Mouse (Mus musculus) embryonic facial prominence, embryonic 12.5 days (tissue): ENCODE measurements around the gene Lpar6. TPM values are rescaled to one million over a fixed set of nuclear protein-coding genes. Genes with fewer than 3 reads are reported as not detected.
A peak's percentile ranks its signal among the peaks of the same experiment; 100 is the strongest.

Experiments used
- ATAC-seq: fragments of 200-750 bp; cut with Nextera tagmentation; 2 replicates; pipeline ENCODE4 v1.8.0; 2017; ENCODE audit not compliant: insufficient number of reproducible peaks, insufficient read depth, low FRiP score, low TSS enrichment
- H3K27ac ChIP-seq: fragments of 300-500 bp; sonication (generic); 2 replicates; pipeline ENCODE4 v1.5.1; 2016; ENCODE audit warnings: mild to moderate bottlenecking
- H3K27me3 ChIP-seq: fragments of 300-500 bp; sonication (generic); 2 replicates; pipeline ENCODE4 v1.6.1; 2016; ENCODE audit warnings: mild to moderate bottlenecking, moderate library complexity
- H3K36me3 ChIP-seq: fragments of 300-500 bp; sonication (generic); 2 replicates; pipeline ENCODE4 v1.6.1; 2016; ENCODE audit warnings: mild to moderate bottlenecking
- H3K4me1 ChIP-seq: fragments of 300-500 bp; sonication (generic); 2 replicates; pipeline ENCODE4 v1.6.1; 2016
- H3K4me2 ChIP-seq: fragments of 300-500 bp; sonication (generic); replicated peaks from 2 replicates; pipeline ENCODE4 v1.6.1; 2016; ENCODE audit warnings: mild to moderate bottlenecking, moderate library complexity
- H3K4me3 ChIP-seq: fragments of 300-500 bp; sonication (generic); 2 replicates; pipeline ENCODE4 v1.5.1; 2016; ENCODE audit warnings: mild to moderate bottlenecking
- H3K9ac ChIP-seq: fragments of 300-500 bp; sonication (generic); 2 replicates; pipeline ENCODE4 v1.6.1; 2016; ENCODE audit warnings: mild to moderate bottlenecking, moderate library complexity
- H3K9me3 ChIP-seq: fragments of 300-500 bp; sonication (generic); 2 replicates; pipeline ENCODE4 v1.6.1; 2016; ENCODE audit warnings: mild to moderate bottlenecking, moderate library complexity
- WGBS: fragments of 180-500 bp; shearing (Covaris S2); methylation state at CpG from one replicate; pipeline ENCODE4 v1.1.7; 2016; 5-methylcytosine and 5-hydroxymethylcytosine counted together
- microRNA counts: library from miRNA; unstranded; fragments of <30 nt; microRNA quantifications from one replicate; lab custom pipeline; 2017
- microRNA-seq: library from miRNA; unstranded; fragments of <30 nt; microRNA quantifications from one replicate; pipeline ENCODE4, GENCODE M21; 2017
- polyA plus RNA-seq: library from polyadenylated mRNA; unstranded; fragments of >200 nt; fragmentation: Nextera tagmentation; extraction: Ambion mirVana; gene quantifications from 2 replicates; pipeline ENCODE4 v1.2.1, GENCODE M21; 2016

Gene Lpar6
- polyA plus RNA-seq, 1 experiment from 2014 or later, result 16.2 TPM

DNA sequence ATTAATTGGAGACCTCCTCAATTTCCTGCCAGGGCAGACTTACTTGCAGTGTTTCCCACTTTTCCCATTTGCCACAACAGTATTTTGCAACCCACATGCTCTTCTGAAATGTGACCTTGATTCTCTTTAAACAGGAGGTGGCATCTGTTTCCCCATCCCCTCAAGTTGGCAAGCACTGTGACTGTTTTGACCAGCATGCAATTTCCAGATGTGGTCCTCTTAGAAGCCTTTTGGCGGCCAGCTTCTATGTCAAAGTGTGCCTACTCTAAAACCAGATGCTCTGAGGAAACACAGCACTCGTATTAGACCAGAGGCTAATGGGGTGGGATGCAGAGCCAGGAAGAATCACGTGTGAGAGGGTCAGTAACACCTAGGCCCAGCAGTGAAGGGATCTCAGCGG, 20.5 kb downstream of the Lpar6 start:
- H3K9me3 ChIP-seq, result no peaks in the 10 kb centered on the region
- WGBS, result 37% methylated on average over 4 of the region's 4 CpGs

DNA sequence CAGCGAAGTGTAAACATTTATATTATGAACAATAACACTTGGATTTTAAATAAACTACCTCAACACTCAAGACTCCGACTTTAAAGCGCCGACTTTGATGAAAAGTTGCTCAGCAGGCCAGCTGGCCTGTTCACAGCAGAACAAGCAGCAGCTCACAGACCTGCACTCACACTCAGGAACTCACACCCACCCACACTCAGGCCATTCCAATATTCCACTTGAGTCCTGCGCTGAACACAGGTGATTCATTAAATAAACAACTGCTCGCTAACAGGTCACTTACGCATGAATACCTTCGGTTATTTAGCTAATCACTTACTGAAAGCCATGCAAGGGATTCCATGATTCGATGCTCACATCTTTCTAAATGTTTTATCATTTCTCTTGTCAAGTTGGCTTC, 24.5 kb downstream of the Lpar6 start:
- Histone ChIP-seq H3K9me3 (peaks cover 4% of the 10 kb centered on the region; the same call in 1 of the 2 replicates), H3K27me3 (no peaks in the 10 kb centered on the region)
- ATAC-seq, result no peak

More for the DNA sequence above, 20.5 kb downstream of the Lpar6 start:
- ATAC-seq, result no peak
- H3K36me3 ChIP-seq, result peaks cover 5% of the 10 kb centered on the region; the same call in 1 of the 2 replicates
- no peak overlapping the region for H3K9ac ChIP-seq
- no peak overlapping the region for H3K27ac ChIP-seq
- H3K4me3 ChIP-seq, result no peak overlapping the region
- 0 out of 2 replicates have a peak, but pooled peaks cover 4% of the 10 kb centered on the region for H3K4me1 ChIP-seq
- no peak overlapping the region for H3K4me2 ChIP-seq
- H3K27me3 ChIP-seq, result no peaks in the 10 kb centered on the region

DNA sequence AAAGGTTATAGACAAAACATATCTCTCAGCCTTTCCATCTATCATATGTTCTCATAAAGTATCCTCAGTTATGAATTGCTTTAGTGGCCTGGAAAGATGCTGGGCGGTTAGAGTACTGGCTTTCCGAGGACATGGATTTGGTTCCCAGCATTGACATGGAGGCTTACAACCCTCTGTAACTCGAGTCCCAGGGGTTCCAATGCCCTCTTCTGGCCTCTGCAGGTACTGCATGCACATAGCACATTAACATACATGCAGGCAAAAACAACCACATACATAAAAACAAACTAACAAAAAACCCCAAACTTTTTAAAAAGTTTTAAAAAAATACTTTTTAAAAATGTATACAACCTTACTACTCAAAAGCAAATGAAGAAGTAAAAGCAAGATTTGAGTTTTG, 28.5 kb downstream of the Lpar6 start:
- H3K4me2 ChIP-seq, result no peak overlapping the region
- H3K9me3 ChIP-seq, result peaks cover 4% of the 10 kb centered on the region; the same call in 1 of the 2 replicates
- WGBS, result 82% methylated on average over 3 of the region's 3 CpGs
- no peaks in the 10 kb centered on the region for H3K4me1 ChIP-seq
- no peak overlapping the region for H3K27ac ChIP-seq
- peaks cover 13% of the 10 kb centered on the region; the same call in 1 of the 2 replicates for H3K36me3 ChIP-seq
- H3K9ac ChIP-seq, result no peak overlapping the region
- ATAC-seq, result no peak
- H3K27me3 ChIP-seq, result no peaks in the 10 kb centered on the region
- H3K4me3 ChIP-seq, result no peak overlapping the region

More for the DNA sequence above, 24.5 kb downstream of the Lpar6 start:
- WGBS, result 92% methylated on average over 9 of the region's 9 CpGs
- no peak overlapping the region for H3K27ac ChIP-seq
- H3K4me2 ChIP-seq, result no peak overlapping the region
- no peak overlapping the region for H3K9ac ChIP-seq
- no peak overlapping the region for H3K4me3 ChIP-seq
- H3K36me3 ChIP-seq, result peaks cover 13% of the 10 kb centered on the region; the same call in 1 of the 2 replicates
- 0 out of 2 replicates have a peak, but pooled peaks cover 4% of the 10 kb centered on the region for H3K4me1 ChIP-seq

DNA sequence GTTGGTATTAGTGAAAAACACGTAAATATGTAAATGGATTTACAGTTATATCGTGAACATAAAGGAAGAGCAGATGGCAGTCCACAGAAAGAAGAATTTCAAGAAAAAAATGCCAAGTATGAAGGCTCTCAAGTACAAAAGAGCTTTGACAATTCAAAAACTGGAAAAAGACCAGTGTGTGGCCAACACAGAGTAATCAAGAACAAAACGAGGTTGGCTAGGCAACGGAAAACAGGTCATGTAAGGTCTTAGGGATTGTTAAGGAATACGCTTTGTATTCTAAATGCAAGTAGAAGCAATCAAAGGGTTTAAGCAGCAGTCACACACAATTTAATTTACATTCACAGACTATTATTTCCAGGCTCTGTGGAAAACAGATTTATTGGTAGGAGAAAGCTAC, 34.1 kb downstream of the Lpar6 start:
- Histone ChIP-seq H3K4me3 (no peak overlapping the region), H3K27me3 (no peaks in the 10 kb centered on the region), H3K9me3 (no peaks in the 10 kb centered on the region), H3K36me3 (no peaks in the 10 kb centered on the region), H3K4me2 (no peak overlapping the region), H3K9ac (no peak overlapping the region), H3K4me1 (no peaks in the 10 kb centered on the region), H3K27ac (no peak overlapping the region)
- 69% methylated on average over 5 of the region's 5 CpGs for WGBS
- ATAC-seq, result no peak

DNA sequence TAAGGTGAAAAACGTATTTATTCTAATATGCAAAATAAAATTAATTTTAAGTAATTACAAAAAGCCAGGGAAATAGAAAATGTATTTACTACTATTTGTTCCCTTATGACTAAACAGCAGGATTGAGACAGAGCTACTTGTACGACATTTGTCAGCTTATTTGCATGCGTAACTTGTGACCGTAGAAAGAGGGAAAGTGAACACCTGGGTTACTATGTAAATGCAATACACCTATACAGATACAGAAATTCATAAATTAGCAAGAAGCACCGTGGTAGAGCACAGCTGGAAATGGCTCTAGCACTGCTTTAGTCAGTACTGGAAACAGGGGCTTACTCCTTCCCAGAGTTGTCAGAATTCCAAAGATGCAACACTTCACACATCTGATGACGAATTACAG, 41.4 kb downstream of the Lpar6 start:
- Histone ChIP-seq H3K27ac (no peak overlapping the region), H3K27me3 (no peaks in the 10 kb centered on the region), H3K9ac (no peak overlapping the region), H3K4me3 (no peak overlapping the region), H3K36me3 (no peaks in the 10 kb centered on the region), H3K9me3 (no peaks in the 10 kb centered on the region), H3K4me1 (no peaks in the 10 kb centered on the region), H3K4me2 (no peak overlapping the region)
- WGBS, result 80% methylated on average over 6 of the region's 6 CpGs
- no peak for ATAC-seq

DNA sequence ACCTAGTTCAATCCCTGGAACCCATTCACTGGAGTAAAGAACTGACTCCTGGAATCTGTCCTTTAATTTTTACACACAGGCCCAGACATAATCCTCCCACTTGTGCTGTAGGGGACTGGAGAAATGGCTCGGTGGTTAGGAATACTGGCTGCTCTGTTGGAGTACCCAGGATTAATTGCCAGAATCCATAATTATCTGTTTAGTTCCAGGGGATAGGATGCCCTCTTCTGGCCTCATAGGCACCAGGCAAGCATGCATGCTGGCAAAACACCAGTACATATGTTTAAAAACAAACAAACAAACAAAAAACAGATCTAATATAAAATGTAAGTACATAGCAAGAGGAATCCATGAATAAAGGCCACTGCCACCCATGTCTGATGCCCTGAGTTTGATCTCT, 43.3 kb downstream of the Lpar6 start:
- no peaks in the 10 kb centered on the region for H3K4me1 ChIP-seq
- H3K4me3 ChIP-seq, result no peak overlapping the region
- 0 out of 2 replicates have a peak, but pooled peaks cover 3% of the 10 kb centered on the region for H3K36me3 ChIP-seq
- H3K27ac ChIP-seq, result no peak overlapping the region
- no peak overlapping the region for H3K9ac ChIP-seq
- 7% methylated on average over 1 of the region's 1 CpGs for WGBS
- no peaks in the 10 kb centered on the region for H3K27me3 ChIP-seq
- no peak for ATAC-seq
- H3K9me3 ChIP-seq, result no peaks in the 10 kb centered on the region
- H3K4me2 ChIP-seq, result no peak overlapping the region

DNA sequence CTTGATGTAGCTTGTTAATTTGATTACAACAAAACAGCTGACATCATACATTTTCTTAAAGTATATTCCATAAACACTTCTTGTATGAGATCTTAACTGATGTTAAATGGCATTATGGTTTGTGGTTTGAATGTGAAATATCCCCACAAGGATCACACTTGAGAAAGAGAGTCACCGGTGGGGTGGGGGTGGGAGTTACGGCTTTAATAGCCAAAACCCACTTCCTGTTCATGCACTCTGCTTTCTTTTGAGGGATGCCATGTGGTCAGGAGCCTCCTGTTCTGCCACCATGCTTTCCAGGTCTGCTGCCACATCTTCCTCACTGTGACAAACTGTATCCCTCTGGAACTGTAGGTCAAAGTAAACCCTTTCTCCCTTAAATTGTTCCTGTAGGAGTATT, 52.2 kb downstream of the Lpar6 start:
- Histone ChIP-seq H3K9me3 (no peaks in the 10 kb centered on the region), H3K4me3 (no peak overlapping the region), H3K4me1 (no peaks in the 10 kb centered on the region), H3K9ac (no peak overlapping the region), H3K27ac (no peak overlapping the region), H3K36me3 (no peaks in the 10 kb centered on the region), H3K27me3 (no peaks in the 10 kb centered on the region), H3K4me2 (no peak overlapping the region)
- 90% methylated on average over 2 of the region's 2 CpGs for WGBS
- ATAC-seq, result no peak

DNA sequence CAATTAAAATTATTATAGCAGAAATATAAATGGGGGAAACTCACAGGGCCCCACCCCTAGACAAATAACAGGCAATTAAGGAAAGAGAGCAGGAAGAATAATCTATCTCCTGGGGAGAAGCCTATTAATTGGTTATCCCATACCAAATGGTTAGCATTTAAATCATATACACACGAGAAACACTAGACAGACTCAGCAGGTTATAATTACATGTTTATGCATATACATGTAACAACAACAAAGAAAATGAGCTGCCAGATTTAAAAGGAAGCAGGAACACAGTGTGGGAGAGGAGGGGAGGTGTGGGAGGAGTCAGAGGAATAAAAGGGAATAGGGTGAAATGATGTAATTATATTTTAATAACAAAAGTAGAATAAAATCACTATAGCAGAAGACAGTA, 54.7 kb downstream of the Lpar6 start:
- no peak overlapping the region for H3K4me3 ChIP-seq
- no peak overlapping the region for H3K27ac ChIP-seq
- H3K9me3 ChIP-seq, result no peaks in the 10 kb centered on the region
- ATAC-seq, result no peak
- WGBS, result 51% methylated on average over 1 of the region's 1 CpGs
- no peaks in the 10 kb centered on the region for H3K27me3 ChIP-seq
- no peaks in the 10 kb centered on the region for H3K36me3 ChIP-seq
- H3K4me1 ChIP-seq, result no peaks in the 10 kb centered on the region
- no peak overlapping the region for H3K4me2 ChIP-seq
- no peak overlapping the region for H3K9ac ChIP-seq

MicroRNAs encoded within 50 kb of the gene (microRNA counts, 519-probe panel; counts per million panel counts)
- 460 counts per million, percentile 65 among the panel's probes with 10 or more counts for microRNA mmu-miR-687 (lab: Ali Mortazavi, UCI)

Small RNA genes lying within 50 kb of the gene (microRNA-seq; reads per million reads assigned to microRNA genes)
- not detected for gene Mir687

Other genes starting within 250 kb of the Lpar6 start
- not detected in 2 replicates for gene Cysltr2, start 188.8 kb upstream of the Lpar6 start, polyA plus RNA-seq
- gene Rcbtb2, start 114.9 kb upstream of the Lpar6 start, polyA plus RNA-seq, result 155 and 160 TPM in 2 replicates
- gene Rb1, start 87.9 kb downstream of the Lpar6 start, polyA plus RNA-seq, result 24.3 and 24.6 TPM in 2 replicates
- 464 and 478 TPM in 2 replicates for gene Itm2b, start 147.4 kb downstream of the Lpar6 start, polyA plus RNA-seq